Mouse (Mus musculus): ENCODE results near the gene Fbxo36.

GRCm38 (mm10) chr1:84869498-84869897, 29.9 kb downstream of the Fbxo36 start:
- no peak for TF ChIP-seq CTCF (IDR thresholded peaks at IDR 0.05; ENCODE audit: control insufficient read depth, insufficient read depth, insufficient replicate concordance, low read depth, low read length)
- TF ChIP-seq POLR2A (IDR thresholded peaks at IDR 0.05; ENCODE audit: control insufficient read depth, low read depth, low read length), result no peak
